Mouse (Mus musculus): ENCODE results near the gene Dcaf8.

GRCm38 (mm10) chr1:172201967-172202880 lies 54.3 kb downstream of the Dcaf8 start:
- TF ChIP-seq CTCF (IDR thresholded peaks at IDR 0.05; ENCODE audit: control insufficient read depth, insufficient read depth, low read length) (no peak), POLR2A (IDR thresholded peaks at IDR 0.05; ENCODE audit: borderline replicate concordance, control insufficient read depth, low read depth, low read length) (no peak)
